Mouse (Mus musculus): ENCODE results near the gene Lrp1. TPM values are rescaled to one million over a fixed set of nuclear protein-coding genes. Genes with fewer than 3 reads are reported as not detected.
A peak's percentile ranks its signal among the peaks of the same experiment; 100 is the strongest.

Gene Lrp1
- total RNA-seq, 4 experiments from 2014 or later: 25.5 to 45.5 (median 36.3) TPM

DNA sequence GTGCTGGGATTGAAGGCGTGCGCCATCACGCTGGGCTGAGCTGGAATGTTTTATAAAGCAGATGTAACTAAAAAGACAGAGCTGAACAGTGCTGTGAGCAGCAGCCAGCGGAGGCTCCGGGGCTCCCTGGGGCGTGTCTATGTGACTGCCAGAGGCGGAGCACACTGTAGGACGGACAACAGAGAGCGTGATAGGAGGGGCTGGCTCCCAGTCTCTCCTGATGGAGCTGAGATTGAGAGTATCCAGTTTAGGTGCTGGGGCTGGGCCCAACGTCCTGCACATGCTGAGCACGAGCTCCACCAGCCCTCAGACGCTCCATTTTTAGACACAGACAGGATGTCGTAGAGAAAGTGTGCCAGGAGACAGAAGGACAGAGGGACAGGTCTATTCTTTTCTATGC is 56.6 kb downstream of the Lrp1 start:
- DNase-seq (ENCODE audit: low spot score in 2 of 2): peak in 1 of 2 experiments; percentile 29

DNA sequence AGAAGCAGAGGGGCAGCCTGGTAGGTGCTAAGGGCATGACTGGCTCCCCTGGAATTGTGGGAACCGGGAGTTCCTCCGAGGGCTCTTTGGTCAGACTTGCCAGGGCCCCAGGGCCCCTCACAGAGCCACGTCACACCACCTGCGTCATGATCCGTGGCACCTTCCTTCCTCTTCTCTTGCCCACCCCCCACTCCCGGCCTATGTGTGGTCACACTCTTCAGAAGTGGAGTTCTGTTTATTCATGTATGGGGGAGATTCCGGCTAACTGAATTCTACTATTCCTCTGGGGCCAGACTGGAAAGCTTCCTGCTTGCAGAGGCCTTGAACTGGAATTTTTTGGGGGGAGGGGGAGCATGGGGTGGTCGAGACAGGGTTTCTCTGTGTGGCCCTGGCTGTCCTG is 57.1 kb downstream of the Lrp1 start:
- no peak for DNase-seq (ENCODE audit: low spot score in 2 of 2)

DNA sequence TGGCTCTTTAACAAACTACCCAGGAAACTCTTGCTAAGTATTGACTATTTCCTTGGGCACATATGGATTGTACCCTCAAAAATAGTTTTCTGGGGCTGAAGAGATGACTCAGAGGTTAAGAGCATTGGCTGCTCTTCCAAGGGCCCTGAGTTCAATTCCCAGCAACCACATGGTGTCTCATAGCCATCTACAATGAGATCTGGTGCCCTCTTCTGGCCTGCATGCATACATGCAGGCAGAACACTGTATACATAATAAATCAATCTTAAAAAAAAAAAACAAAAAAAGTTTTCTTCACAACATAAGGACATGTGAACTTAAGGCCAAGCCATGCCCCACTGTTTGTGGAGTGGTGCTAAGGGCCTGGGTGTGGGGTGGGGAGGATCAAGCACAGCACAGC is 59.8 kb downstream of the Lrp1 start:
- no peak for DNase-seq (ENCODE audit: low spot score in 2 of 2)

DNA sequence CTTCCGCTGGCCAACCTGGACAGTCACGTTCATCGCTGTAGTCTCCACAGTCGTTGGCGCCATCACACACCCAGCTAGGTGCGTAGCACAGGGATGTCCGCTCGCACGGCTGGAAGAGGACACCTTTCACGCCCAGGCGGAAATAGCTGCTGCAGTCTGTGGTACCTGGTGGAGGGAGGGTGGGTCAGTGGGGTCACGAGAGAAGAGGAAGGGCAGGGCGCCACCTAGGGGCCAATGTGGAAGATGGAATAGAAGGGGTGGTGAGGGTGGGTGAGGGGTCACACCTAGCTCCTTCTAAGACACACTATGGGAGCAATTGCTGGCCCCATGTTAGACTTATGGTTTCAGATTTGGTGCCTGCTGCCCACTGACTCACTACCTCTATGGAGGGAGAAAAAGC is 63.6 kb downstream of the Lrp1 start:
- no peak for DNase-seq (ENCODE audit: low spot score in 2 of 2)

DNA sequence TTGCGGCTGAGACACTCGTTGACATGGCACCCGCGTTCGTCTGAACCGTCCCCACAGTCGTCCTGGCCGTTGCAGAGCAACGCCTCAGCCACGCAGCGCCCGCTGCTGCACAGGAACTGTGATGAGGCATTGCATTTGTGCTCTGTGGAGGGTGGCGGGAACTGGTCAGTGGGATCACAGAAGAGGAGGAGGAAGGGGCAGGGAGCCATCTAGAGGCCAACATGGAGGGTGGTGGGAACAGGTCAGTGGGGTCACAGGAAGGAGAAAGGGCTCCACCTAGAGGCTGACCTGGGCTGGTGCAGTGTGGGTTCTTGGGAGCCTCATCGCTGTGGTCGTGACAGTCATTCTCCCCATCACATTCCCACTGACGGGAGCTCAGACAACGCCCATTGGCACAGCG is 65.2 kb downstream of the Lrp1 start:
- no peak for DNase-seq (ENCODE audit: low spot score in 2 of 2)

DNA sequence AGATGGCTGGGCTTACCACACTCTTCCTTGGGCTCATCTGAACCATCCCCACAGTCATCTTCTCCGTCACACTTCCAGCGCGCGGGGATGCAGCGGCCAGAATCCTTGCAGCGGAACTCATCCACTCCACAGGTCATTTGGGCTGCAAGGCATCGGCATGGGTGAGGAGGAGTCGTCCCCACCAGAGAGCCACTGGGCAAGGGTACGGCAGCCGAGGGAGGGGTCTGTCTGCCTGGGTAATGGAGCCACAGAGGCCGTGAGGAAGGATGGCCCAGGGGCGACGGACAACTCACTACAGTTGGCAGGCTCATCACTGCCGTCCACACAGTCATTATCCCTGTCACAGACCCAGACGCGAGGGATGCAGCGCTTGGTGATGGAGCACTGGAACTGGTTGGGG is 71.1 kb downstream of the Lrp1 start:
- no peak for DNase-seq (ENCODE audit: low spot score in 2 of 2)

DNA sequence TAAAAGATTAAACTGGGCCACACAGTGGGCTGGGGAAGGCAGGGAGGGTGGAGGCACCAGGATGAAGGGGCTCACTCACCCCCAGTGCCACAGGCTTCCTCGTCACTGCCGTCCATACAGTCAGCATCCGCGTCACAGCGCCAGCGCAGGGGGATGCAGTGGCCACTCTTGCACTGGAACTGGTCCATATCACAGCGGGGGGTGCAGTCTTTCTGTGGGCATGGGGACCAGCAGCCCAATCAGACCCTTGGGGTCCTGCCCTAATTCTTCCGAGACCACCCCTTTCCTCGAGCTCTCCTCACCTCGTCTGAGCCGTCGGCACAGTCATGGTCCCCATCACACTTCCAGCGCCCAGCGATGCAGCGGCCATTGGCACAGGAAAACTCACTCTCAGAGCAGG is 72.7 kb downstream of the Lrp1 start:
- DNase-seq (ENCODE audit: low spot score in 2 of 2): no peak

DNA sequence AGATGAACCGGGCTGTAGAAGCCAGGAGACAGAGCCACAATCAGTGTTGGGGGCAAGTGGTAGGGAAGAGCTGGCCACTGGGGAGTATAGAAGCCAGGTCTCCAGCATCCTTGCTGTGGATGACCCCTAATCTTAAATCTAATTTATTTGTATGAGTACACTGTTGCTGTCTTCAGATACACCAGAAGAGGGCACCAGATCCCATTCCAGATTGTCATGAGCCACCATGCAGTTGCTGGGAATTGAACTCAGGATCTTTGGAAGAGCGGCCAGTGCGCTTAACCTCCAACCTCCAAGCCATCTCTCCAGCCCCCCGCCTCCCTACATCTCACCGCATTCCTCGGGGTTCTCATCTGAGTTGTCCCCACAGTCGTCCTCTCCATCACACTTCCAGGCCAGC is 74.4 kb downstream of the Lrp1 start:
- DNase-seq (ENCODE audit: low spot score in 2 of 2): no peak

DNA sequence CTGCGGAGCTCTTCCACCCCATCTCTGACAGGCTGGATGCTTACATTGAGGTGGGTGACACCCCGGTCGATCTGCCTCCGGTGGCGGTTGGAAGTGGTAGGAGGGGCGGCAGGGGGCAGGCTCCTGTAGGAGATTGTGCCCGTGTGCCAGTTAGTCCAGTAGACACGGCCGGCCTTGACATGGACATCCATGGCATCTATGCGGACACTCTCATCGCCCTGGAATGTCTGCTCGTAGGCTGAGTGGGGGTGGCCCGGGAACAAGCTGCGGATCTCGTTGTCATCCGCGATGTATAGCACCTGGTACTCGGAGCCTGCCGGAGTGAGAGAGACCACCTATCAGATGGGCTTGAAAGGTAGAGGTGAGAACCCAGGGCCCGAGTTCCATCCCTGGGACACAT is 76.6 kb downstream of the Lrp1 start:
- DNase-seq (ENCODE audit: low spot score in 2 of 2): no peak

DNA sequence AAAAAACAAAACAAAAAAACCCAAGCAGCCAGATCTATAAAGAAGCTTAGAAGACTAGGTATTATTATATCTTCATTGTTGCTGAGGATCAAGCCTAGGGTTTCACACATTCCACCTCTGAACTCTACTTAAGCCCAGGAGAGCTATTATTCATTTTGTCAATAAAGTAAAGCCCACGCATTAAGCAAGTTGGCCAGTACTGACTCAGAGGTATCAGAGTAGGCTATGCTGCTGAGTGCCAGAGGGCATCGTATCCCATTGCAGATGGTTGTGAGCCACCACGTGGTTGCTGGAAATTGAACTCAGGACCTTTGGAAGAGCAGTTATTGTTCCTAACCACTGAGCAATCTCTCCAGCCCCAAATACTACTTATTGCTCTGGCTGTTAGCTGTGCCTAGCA is 77.0 kb downstream of the Lrp1 start:
- DNase-seq (ENCODE audit: low spot score in 2 of 2): no peak

DNA sequence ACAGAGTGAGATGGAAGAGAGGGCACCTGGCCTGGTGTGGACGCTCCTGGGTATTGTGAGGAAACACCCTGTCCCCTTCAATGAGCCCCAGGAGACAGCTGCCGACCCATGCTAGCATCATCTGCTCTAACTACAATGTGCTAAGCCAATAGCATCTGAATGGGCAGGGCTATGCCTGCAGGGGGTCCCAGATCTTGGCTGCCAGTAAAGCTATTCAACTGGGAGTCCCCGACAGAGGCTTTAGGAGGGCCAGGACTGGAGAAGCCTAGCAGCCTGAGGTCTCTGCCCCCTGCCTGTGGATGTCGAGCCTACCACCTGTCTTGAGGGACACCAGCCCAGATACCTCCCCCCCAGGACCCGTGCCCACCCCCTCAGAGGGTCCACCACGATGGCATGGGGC is 78.2 kb downstream of the Lrp1 start:
- DNase-seq (ENCODE audit: low spot score in 2 of 2): no peak

DNA sequence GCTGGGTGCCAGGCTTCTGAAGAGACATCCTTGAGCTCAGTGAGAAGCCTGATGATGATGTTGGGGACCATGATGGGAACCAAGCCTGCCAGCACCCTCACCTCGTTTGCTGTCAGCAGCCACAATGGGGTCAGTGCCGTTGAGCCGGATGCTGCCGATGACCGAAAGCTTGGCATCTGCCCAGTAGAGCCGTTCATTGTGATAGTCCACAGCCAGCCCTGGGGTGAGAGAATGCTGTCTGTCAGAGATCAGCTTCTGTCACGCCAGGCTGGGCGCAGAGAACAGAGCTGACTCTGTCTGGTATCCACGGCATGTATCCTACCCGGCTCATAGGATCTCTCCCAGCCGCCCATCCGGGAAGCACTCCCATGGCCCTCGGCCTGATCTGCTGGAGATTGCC is 78.9 kb downstream of the Lrp1 start:
- no peak for DNase-seq (ENCODE audit: low spot score in 2 of 2)

DNA sequence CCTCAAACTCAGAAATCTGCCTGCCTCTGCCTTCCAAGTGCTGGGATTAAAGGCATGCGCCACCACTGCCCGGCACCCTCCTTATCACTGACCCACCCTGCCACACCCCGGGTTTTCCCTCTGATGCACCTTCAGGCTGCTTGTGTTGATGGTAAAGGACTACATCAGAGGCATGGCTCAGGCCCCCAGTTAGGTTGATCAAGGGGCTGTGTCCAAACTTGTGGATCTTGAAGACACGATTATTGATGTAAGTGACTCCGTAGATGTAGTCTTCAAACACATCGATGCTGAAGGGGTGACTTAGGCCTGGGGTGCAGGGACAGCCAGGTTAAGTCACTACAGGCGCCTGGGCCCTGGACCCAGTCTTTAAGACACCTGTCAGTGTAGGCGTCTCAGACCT is 79.4 kb downstream of the Lrp1 start:
- no peak for DNase-seq (ENCODE audit: low spot score in 2 of 2)

DNA sequence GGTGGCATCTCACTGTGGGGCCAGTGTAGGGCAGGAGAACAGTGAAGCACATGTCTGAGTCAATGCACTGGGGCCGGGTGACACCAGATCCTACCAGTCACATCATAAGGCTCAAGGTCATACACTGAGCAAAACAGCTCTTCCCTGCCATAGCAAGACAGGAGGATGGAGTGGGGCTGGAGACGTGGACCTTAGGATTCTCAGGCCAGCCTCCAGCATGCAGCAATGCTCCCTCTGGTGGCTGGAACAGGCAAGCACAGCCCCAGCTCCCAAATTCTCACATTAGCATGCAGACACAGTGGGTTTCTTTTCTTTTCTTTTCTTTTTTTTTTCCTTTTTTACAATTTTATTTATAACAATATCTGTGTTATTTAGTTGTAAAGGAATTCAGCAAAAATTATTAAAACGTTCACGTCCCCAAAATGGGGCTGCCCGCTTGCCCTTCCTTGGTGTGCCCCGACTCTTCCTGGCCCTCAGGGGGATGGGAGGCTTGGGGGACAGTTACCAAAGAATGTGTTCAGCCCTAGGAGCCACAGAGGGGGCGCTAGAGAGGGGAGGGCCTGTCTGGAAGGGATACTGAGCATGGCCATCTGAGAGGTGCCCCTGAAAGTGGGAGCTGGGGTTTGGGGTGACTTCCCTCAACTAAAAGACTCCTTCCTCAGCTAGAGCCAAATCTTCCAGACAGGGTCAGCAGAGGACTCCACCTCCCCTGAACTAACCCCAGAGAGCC is 82.9 kb downstream of the Lrp1 start:
- peak; percentile 66 to 69 for DNase-seq (ENCODE audit: low spot score in 2 of 2)

DNA sequence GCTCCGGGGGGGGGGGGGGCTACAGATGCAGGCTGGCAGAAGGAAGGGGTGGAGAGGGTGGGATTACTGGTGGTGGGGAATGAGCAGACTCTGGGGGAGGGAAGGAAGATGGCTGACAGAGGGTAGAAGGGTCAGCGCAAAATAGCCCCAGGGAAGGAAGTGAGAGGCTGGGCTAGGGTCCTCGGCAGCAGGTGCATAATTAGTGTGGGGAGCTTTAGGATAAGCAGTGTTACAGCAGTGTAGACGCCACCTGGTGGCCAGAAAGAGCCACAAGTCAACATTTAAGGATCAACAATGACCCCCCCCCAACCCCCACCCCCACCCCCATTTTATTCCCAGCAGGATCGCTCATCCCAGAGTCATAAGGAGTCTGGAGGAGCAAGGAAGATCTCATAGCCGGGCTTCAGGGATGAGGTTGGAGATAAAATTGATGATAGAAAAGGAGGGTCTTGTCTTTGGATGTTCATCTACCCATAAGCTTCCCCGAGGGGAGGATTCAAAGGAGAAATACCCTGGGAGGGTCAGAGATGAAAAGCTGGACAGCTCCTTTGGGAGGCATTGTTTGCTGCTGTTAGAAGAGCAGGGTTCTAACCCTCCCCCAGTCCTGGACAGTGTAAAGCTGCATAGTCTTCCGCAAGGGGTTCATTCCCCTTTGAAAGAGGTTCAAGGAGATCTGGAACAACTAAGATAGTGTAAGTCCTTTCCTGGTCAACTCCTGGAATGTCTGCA is 84.2 kb downstream of the Lrp1 start:
- no peak for DNase-seq (ENCODE audit: low spot score in 2 of 2)

DNA sequence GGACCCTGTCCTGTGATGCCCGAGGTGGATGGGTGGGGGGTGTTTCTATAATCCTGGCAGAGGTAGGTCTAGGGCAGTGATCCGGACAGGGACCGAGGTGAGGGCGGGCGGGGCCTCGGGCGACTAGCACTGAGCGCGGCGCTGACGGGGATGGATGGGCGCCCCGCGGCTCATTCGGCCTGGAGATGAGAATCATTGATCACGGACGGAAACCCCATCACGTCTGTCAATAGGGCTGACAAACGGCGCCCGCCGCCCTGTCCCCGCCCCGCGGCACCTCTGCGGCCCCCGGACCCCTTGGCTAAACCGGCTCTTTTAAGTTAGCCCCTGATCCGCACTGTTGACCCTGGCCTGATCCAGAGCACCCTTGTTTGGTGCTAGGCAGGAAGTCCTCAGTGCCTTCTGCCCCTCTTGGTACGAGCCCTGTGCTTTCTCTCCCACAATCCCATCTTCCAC is 86.0 kb downstream of the Lrp1 start:
- no peak for DNase-seq (ENCODE audit: low spot score in 2 of 2)

DNA sequence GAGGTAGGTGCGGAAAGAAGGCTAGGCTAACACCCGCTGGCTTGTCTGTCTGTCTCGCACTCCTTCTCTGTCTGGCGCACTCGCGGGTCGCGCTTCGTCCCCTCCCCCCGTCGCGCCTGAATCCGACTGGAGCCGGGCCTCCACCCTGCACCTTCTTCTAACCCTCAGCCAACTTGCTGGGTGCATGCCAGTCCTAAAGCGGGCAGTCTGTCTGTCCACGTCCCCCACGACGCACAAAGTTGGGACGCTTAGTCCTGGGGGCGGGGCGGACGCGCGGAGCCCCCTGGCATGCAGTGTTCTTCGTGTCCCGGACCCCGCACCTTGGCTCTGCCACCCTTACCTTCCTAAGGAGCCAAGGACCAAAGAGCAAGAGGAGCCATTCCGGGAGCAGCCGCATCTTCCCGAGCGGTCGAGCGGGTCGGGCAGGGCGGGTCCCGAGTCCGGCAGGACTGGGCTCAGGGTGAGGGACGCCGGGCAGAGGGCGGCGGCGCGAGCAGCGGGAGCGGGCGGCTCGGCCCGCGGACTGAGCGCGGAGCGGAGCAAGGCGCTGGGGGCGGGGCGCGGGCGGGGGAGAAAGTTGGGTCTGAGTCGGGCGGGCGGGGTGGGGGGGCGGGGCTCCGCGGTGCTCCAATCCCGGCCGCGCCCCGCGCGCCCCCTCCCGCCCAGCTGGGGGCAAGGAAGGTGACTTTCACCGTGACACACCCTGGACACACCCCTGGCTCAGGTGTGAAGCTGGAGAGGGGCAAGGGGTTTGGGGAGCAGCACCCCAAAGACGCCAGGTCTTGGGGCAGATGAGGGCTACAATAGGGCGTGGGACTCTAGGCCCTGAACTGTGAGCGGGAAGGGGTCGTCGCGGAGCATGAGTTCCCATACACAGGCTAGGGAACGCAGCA is 86.7 kb downstream of the Lrp1 start, which contains the start of gene Nxph4:
TSS of gene Nxph4 (minus strand) at position 524 of the 893 bp plus-strand sequence.
- DNase-seq (ENCODE audit: low spot score in 2 of 2): no peak

DNA sequence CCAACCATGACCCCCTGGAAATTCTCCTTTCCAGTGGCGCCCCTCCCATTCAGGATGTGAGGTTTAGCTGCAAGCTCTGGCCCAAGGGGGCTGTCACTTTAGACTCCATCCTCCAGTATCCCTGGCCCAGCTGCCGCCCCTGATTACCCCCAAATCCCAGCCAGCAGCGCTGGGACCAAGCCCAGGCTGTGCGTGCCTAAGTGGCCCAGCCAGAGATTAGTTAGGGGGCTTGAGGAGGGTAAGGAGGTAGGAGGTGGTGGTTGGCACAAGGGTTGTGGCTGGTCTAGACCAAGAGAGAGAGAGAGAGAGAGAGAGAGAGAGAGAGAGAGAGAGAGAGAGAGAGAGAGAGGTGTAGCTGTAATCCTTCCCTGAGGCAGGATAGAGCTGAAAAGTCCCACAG is 89.4 kb downstream of the Lrp1 start:
- no peak for DNase-seq (ENCODE audit: low spot score in 2 of 2)

DNA sequence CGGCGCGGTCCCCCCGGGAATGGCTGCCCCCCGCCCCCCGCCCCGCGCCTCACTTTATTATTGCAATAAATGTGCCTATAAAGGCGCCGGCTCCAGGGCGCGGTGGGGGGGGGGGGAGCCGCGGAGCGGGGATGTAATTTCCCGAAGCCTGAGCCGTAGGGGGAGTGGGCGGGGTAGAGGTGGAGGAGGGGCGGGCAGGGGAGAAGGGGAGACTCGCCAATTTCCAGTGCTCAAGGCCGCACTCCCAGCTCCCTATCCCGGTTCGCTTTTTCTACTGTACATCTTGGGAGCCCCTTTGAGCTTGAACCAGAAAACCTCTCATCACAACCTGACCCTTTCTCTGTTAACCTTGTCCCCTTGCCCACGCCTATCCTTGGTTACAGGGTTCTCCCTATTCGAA is 90.0 kb downstream of the Lrp1 start:
- no peak for DNase-seq (ENCODE audit: low spot score in 2 of 2)

DNA sequence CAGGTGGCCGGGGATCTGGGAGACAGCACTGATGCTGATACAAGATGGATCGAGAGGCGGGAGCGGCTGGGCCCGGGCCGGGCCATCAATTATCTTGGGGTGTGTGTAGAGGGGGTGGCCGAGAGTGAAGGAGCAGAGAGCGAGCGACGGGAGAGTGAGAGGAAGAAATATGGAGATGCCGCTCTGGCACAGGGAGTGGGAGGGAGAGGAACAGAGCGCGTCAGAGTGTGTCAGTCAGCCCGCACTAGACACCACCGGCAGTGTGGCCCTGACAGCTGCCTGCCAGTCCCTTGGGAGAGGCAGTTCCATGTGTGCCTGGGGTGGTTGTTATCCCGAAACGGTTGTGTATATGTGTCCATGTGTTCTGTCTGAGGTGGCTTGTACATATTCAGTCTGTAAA is 93.5 kb downstream of the Lrp1 start:
- no peak for DNase-seq (ENCODE audit: low spot score in 2 of 2)

DNA sequence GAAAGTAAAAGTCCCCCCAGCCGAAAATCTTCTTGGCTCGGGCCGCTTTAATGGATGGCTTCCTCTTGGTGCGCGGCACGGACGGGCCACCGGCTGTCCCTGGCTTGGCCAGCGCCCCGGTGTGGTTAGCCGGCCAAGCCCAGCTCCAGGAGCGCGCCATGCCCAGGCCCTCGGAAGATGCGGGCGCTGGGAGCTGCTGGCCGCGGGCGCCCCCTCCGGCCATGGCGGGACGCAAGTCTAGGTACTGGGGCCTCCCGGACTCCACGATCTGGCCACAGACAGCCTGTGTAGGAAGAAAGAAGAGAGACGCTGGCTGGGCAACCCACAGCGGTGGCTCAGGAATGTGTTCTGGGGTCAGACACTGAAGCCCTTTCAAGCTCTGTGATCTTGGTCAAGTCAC is 94.3 kb downstream of the Lrp1 start:
- DNase-seq (ENCODE audit: low spot score in 2 of 2): peak; percentile 58 to 61

DNA sequence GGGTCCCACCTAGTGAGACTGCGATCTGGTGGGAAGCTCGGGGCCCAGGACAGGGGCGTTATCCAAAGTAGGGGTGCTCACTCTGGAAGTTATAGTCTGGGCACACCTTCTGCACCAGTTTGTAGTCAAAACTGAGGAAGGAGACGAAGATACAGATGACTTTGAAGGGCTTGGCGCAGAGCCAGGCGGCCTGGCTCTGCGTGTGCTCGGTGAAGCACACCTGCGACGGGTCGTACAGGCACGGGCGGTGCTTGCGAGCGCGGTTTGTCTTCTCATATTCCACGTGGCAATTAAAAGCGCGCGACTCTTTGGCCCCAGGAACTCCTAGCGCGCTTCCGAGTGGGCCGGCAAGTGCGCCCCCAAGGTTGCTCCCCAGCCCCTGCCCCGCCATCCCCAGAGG is 94.9 kb downstream of the Lrp1 start:
- no peak for DNase-seq (ENCODE audit: low spot score in 2 of 2)

Data from gastrocnemius, adult 8-10 months (tissue).